Comparison of ENCODE assay signal across 20 mouse cellular contexts in the genomic region with DNA sequence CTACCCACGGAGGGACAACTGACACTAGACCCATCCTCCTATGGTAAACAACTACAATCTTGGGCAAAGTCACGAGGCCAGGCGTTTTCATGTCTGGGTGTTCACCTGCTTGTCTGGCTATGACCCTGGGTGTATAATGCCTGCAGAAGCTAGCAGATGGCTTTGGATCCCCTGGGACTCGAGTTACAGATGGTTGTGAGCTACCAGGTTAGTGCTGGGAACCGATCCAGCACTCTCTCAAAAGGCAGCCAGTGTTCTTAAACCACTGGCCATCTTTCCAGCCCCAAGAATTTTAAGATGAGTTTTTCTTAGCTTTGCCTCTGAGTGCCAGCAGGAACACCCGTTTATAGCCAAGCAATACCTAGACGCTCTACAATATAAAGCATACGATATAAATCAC.
"Had no signal": no experiment of that assay in that cellular context is flagged by ENCODE, and none has a peak within 500 bp of the region (broad histone marks: within the 10 kb centered on the region; RNA-seq: fewer than 3 reads in every experiment).

No protein-coding gene starts in this region.

- H3K27me3 ChIP-seq: limb, embryonic 13.5 days; liver, embryonic 12.5 days; liver, embryonic 15.5 days; midbrain, embryonic 13.5 days; neural tube, embryonic 13.5 days had no signal

- H3K4me2 ChIP-seq: limb, embryonic 13.5 days; liver, embryonic 12.5 days; liver, embryonic 15.5 days; midbrain, embryonic 13.5 days; neural tube, embryonic 13.5 days had no signal

- H3K27ac ChIP-seq: kidney, postnatal 0 days; layer of hippocampus, adult 2 months; limb, embryonic 10.5 days; limb, embryonic 13.5 days; liver, embryonic 12.5 days; liver, embryonic 15.5 days; midbrain, embryonic 13.5 days; neural tube, embryonic 13.5 days had no signal

- ATAC-seq: liver, embryonic 12.5 days; midbrain, embryonic 13.5 days; midbrain, embryonic 16.5 days had no signal

- H3K9me3 ChIP-seq: limb, embryonic 10.5 days; liver, embryonic 12.5 days; liver, embryonic 15.5 days; midbrain, embryonic 13.5 days; neural tube, embryonic 13.5 days had no signal

- DNase-seq: kidney, postnatal 25 days; layer of hippocampus, adult 9-11 months; liver; lung, adult 18-20 months; lung, postnatal 14 days; lung, postnatal 4 days; retina, postnatal 1 day; right cerebral cortex, postnatal 25 days; thymus, adult 18-20 months; thymus, postnatal 36 days had no signal

- H3K9ac ChIP-seq: limb, embryonic 13.5 days; liver, embryonic 12.5 days; liver, embryonic 15.5 days; midbrain, embryonic 13.5 days; neural tube, embryonic 13.5 days had no signal

- H3K4me3 ChIP-seq: layer of hippocampus, adult 2 months; limb, embryonic 10.5 days; limb, embryonic 13.5 days; liver, embryonic 12.5 days; liver, embryonic 15.5 days; midbrain, embryonic 13.5 days; myocyte; neural tube, embryonic 13.5 days had no signal
